Mouse (Mus musculus) thymus, postnatal 4 days (tissue): Measurements from ENCODE around the gene Acads.

ENCODE experiments used
- DNase-seq: peaks from one replicate; pipeline ENCODE4 v3.0.0; 2021

The Acads gene

DNA sequence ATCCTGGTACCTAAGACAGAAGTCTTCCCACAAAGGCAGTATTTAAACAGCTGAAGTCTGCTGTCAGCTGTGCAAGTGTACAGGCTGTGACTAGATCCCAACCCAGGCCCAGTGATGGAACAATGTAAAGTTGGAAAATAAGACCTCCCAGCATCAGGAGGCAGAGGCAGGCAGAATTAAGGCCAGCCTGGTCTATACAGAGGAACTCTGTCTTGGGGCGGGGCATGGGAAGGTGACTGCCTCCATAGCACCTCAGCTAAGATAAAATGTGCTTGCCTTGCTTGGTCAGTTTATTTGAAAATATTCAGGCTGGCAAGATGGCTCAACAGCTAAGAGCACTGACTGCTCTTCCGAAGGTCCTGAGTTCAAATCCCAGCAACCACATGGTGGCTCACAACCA, 48.7 kb downstream of the Acads start:
- DNase-seq, result no peak

DNA sequence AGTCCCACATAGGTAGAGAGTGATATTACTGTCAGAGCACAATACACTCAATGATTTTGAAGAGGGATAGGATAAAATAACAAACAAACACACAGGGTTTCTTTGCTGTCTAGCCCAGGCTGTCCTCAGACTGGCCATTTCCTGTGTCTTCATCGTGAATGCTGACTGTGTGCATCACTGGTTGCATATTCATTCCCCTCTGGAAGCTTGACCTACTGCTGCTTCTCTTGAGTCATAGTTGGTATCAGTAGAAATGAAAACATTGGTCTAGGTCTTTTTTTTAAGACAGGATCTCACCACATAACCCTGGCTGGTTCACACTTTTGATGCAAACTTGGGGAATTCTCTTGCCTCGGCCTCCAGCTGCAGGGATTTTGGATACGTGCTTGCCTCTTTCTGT, 49.5 kb downstream of the Acads start:
- DNase-seq, result no peak

DNA sequence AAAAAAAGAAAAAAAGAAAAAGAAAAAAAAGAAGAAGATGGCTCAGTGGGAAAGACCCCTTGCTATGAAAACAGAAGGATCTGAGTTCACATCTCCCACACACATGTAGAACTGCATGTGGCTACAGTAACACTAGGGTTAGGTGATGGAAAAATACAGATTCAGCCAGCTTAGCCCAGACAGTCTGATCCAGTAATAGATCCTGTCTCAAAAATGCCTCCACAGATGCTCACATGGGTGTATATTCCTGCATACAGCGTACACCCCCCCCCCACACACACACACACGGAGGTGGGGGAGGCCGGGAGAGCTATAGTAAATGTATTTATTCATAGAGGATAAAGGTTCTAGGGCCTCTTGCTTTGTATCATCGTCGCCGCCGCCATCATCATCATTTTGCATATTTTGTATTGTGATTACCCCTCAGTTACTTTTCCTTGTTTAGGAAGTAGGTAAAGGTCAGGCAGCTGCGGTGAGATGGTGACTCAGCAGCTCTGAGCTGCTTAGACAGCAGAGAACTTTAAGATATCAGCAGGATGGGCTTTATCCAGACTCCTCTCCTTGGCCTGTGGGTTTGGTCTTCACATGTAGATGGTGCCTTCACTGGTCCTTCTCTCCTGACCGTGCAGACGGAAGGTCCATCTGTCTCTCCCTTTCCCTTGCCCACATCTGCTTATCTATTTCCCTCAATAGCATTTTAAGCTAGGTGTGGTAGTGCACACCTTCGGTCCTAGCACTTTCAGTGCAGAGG, 50.3 kb downstream of the Acads start:
- DNase-seq, result no peak

DNA sequence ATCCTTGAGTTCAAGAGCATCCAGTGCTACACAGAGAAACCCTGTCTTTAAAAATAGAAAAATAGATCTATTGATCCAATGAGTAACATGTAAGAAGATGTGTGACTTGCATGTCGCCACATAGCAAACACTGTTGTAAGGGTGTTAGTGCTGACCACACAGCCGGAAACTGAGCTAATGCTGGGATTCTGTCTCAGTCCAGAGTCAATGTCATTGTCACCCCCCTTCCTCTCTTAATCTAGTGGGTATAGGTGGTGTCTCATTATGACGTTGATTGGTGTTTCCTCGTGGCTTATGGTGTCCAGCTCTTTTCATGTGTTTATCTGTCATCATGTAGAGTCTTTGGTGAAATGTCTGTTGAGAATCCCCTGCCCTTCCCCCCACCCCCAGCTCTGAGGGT, 52.9 kb downstream of the Acads start:
- DNase-seq, result no peak

DNA sequence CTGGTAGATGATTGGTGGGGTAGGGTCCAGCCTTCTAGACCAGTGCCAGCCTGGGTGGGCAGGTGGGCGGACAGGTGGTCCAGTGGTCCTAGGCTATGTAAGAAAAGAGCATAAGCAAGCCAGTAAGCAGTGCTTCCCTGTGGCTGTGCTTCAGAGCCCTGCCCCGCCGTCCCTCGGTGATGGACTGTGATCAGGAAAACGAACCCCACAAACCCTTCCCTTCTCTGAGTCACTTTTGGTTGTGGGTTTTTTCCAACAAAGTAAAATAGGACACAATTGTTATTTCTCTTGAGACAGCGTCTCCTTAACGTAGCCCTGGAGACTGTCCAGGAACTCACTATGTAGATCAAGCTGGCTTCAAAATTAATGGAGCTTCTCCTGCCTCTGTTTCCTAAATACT, 55.8 kb downstream of the Acads start:
- no peak for DNase-seq

DNA sequence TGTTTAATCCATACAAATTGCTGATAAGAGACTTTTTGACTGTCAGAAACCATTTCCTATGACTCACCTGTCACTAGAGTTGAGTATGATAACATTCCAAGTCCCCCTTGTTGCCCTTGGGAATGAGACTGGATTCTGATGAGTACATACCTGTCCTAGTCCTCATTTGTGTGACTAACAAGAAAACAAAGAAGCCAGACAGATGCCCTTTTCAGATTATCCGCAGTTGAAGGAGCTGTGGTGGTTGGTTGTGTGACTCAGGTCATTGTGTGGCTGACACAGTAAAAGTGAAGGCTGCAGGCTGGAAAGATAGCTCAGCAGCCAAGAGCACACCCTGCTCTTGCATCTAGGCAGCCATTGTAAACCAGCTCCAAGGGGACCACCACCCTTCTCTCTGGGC, 56.6 kb downstream of the Acads start:
- DNase-seq, result no peak

DNA sequence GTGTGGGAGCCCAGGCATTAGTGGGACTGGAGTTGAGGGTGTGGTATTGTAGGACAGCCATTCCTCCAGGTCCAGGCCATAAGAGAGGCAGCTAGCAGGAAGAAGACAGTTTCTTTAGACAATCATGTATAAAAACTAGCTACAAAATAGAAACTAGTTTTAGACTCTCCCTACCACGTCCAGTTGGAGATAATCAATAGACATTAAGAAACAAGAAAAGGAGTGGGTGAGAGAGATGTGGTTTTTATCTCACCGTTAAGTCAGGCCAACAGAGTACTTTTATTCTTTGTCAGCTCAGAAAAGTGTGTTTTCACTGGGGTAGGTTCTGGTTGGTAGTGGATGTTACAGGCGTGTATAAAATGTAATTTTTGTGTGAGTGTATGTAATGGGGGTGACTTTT, 58.2 kb downstream of the Acads start:
- no peak for DNase-seq
